Mouse (Mus musculus): ENCODE measurements at regions not wholly inside any gene's neighbourhood (a gene's known extent, or its start where the extent isn't known, plus 50 kb on each side); places are given as distances from the start of the nearest gene placed in this dataset.

DNA sequence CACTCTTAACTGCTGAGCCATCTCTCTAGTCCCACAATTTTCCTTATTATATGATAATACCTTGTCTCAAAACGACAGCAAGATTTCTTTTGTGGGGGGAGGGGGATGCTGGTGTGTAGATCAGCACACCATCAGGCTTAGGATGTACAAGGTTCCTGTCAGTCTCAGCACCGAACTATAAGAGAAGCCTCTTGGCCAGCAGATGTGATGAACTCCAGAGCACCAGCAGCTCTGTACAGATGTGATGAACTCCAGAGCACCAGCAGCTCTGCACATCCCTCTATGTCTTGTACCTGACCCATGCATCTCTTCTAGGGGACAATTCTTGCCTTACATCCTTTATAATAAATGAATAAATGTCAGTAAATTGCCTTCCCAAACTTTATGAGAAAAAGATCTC lies 1163.7 kb downstream of the 4930447A16Rik start:
- Histone ChIP-seq H3K27me3 (ENCODE audit: insufficient read depth, low read length) (no peaks in the 10 kb centered on the region), H3K4me2 (ENCODE audit: low read depth, low read length) (no peak overlapping the region), H3K36me3 (replicated peaks; ENCODE audit: insufficient read depth, low read length) (no peaks in the 10 kb centered on the region), H3K4me1 (ENCODE audit: insufficient read depth) (no peaks in the 10 kb centered on the region), H3K9me3 (ENCODE audit: low read length) (no peaks in the 10 kb centered on the region), H3K9ac (replicated peaks) (no peak overlapping the region), H3K27ac (ENCODE audit: low read depth) (no peak overlapping the region), H3K4me3 (ENCODE audit: low read depth, low read length) (no peak overlapping the region)
- DNase-seq: no peak
- TF ChIP-seq CTCF (IDR thresholded peaks at IDR 0.05; ENCODE audit: low read depth): no peak
- TF ChIP-seq EP300 (IDR thresholded peaks at IDR 0.05; ENCODE audit: low read depth): no peak
- no peak for ATAC-seq
- 53% methylated on average over 2 of the region's 2 CpGs for WGBS (ENCODE audit: insufficient replicate concordance)

DNA sequence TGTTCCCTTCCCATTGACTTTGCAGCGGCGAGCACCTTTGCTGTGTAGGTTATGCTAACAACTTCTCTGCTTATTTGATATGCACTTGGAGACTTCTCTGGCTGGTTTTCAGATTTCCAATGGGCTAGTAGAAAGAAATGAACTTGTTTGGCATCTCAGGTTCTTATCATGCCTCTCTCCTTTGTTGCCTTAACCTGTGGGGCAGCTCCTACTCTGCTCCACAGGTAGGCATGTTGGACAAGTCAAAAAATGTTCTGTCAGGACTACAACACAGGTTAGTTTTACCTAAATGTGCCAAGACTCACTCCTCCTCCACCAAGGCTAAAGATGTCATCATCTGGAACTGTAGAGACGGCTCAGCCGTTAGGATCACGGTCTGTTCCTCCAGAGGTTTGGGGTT lies 1164.3 kb downstream of the 4930447A16Rik start:
- ATAC-seq (no peak), DNase-seq (no peak)
- TF ChIP-seq CTCF (IDR thresholded peaks at IDR 0.05; ENCODE audit: low read depth): no peak
- TF ChIP-seq EP300 (IDR thresholded peaks at IDR 0.05; ENCODE audit: low read depth): no peak
- Histone ChIP-seq H3K9ac (replicated peaks) (no peak overlapping the region), H3K4me3 (ENCODE audit: low read depth, low read length) (no peak overlapping the region), H3K9me3 (ENCODE audit: low read length) (no peaks in the 10 kb centered on the region), H3K4me1 (ENCODE audit: insufficient read depth) (no peaks in the 10 kb centered on the region), H3K27me3 (ENCODE audit: insufficient read depth, low read length) (no peaks in the 10 kb centered on the region), H3K4me2 (ENCODE audit: low read depth, low read length) (no peak overlapping the region), H3K36me3 (replicated peaks; ENCODE audit: insufficient read depth, low read length) (no peaks in the 10 kb centered on the region), H3K27ac (ENCODE audit: low read depth) (no peak overlapping the region)
- WGBS (ENCODE audit: insufficient replicate concordance): 80% methylated on average over 5 of the region's 5 CpGs

DNA sequence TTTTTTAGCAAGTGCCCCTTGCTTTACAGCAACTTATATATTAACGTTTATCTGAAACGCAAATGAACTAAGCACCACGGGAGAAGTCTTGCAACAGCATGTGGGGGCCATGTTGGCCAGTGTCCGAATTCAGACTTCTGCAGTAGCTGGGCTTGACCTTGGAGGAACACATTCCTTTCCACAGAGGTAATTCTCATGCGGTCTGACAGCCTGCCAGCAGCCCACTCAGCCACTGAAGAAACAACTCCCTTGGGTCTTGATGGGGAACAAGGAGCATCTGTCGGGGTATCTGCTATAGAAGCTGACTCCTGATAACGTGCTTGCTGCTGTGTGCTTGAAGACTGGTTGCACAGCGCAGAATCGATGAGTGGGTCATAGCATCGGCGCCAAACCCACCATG lies 1168.7 kb downstream of the 4930447A16Rik start:
- Histone ChIP-seq H3K4me3 (ENCODE audit: low read depth, low read length) (no peak overlapping the region), H3K9me3 (ENCODE audit: low read length) (no peaks in the 10 kb centered on the region), H3K27ac (ENCODE audit: low read depth) (no peak overlapping the region), H3K4me2 (ENCODE audit: low read depth, low read length) (no peak overlapping the region), H3K4me1 (ENCODE audit: insufficient read depth) (no peaks in the 10 kb centered on the region), H3K36me3 (replicated peaks; ENCODE audit: insufficient read depth, low read length) (no peaks in the 10 kb centered on the region), H3K9ac (replicated peaks) (no peak overlapping the region), H3K27me3 (ENCODE audit: insufficient read depth, low read length) (no peaks in the 10 kb centered on the region)
- TF ChIP-seq CTCF (IDR thresholded peaks at IDR 0.05; ENCODE audit: low read depth) (no peak), EP300 (IDR thresholded peaks at IDR 0.05; ENCODE audit: low read depth) (no peak)
- ATAC-seq (no peak), DNase-seq (no peak)
- 75% methylated on average over 11 of the region's 11 CpGs for WGBS (ENCODE audit: insufficient replicate concordance)

DNA sequence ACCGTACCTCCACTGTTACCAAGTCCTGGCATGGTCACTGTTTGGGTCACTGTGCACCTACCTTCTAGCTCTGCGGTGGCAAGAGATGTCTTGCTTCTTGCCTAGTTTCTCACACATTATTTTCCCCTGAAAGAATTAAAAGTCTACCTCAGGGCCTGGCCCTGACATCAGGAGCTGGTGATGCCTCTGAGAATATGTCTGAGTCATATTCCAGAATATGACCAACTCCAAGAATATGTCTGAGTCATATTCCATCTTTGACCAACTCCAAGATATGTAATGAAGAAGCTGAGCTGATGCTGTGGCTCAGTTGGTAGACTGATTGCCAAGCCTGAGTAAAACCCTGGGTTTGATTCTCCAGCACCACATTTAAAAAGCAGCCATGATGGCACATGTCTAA lies 1169.4 kb downstream of the 4930447A16Rik start:
- TF ChIP-seq EP300 (IDR thresholded peaks at IDR 0.05; ENCODE audit: low read depth): no peak
- no peak for TF ChIP-seq CTCF (IDR thresholded peaks at IDR 0.05; ENCODE audit: low read depth)
- no peaks in the 10 kb centered on the region for H3K27me3 ChIP-seq (ENCODE audit: insufficient read depth, low read length)
- 89% methylated on average over 2 of the region's 2 CpGs for WGBS (ENCODE audit: insufficient replicate concordance)
- H3K27ac ChIP-seq (ENCODE audit: low read depth): no peak overlapping the region
- no peak for DNase-seq
- H3K4me1 ChIP-seq (ENCODE audit: insufficient read depth): no peaks in the 10 kb centered on the region
- no peak overlapping the region for H3K4me2 ChIP-seq (ENCODE audit: low read depth, low read length)
- no peak overlapping the region for H3K4me3 ChIP-seq (ENCODE audit: low read depth, low read length)
- no peaks in the 10 kb centered on the region for H3K36me3 ChIP-seq (replicated peaks; ENCODE audit: insufficient read depth, low read length)
- no peak overlapping the region for H3K9ac ChIP-seq (replicated peaks)
- H3K9me3 ChIP-seq (ENCODE audit: low read length): no peaks in the 10 kb centered on the region
- no peak for ATAC-seq

DNA sequence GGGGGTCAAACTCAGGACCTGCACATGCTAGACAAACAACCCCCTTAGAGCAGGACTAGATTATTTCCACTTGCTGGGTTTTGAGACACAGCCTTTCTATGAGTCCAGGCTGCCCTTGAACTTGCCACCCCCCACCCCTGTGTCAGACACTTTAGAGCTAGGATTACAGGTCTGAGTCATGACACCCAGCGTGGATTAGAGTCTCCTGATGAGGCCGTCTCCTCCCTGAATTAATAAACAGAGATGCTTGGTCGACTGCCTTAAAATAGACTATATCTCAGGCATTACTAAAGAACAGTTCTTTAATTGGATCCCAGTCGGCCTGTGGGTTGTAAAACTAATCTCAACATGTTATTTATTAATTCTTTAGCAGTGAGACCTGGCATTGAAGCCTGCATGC lies 1170.5 kb downstream of the 4930447A16Rik start:
- ATAC-seq (no peak), DNase-seq (no peak)
- Histone ChIP-seq H3K4me1 (ENCODE audit: insufficient read depth) (no peaks in the 10 kb centered on the region), H3K4me3 (ENCODE audit: low read depth, low read length) (no peak overlapping the region), H3K9me3 (ENCODE audit: low read length) (no peaks in the 10 kb centered on the region), H3K27ac (ENCODE audit: low read depth) (no peak overlapping the region), H3K4me2 (ENCODE audit: low read depth, low read length) (no peak overlapping the region), H3K9ac (replicated peaks) (no peak overlapping the region), H3K36me3 (replicated peaks; ENCODE audit: insufficient read depth, low read length) (no peaks in the 10 kb centered on the region), H3K27me3 (ENCODE audit: insufficient read depth, low read length) (no peaks in the 10 kb centered on the region)
- no peak for TF ChIP-seq EP300 (IDR thresholded peaks at IDR 0.05; ENCODE audit: low read depth)
- TF ChIP-seq CTCF (IDR thresholded peaks at IDR 0.05; ENCODE audit: low read depth): no peak
- WGBS (ENCODE audit: insufficient replicate concordance): 52% methylated on average over 4 of the region's 4 CpGs

DNA sequence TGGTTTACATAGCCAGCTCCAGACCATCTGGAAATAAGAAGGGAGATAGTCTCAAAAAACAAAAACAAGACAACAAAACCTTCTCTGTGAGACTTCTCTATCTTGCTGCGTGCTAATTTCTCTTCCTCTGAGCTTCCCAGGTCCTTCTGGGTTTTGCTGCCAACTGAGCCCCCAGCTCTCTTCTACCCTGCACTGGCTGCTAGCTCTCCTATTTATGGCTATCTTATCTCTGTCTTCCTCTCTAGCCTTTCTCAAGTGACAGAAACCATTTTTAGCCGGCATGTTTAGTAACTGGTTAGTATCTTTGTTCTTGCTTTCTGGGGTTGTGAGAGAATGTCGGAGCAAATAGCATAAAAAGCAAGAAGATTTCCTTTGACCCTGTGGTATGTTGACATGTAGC lies 1172.1 kb downstream of the 4930447A16Rik start:
- H3K4me2 ChIP-seq (ENCODE audit: low read depth, low read length): no peak overlapping the region
- no peak overlapping the region for H3K4me3 ChIP-seq (ENCODE audit: low read depth, low read length)
- DNase-seq (no peak), ATAC-seq (no peak)
- no peaks in the 10 kb centered on the region for H3K4me1 ChIP-seq (ENCODE audit: insufficient read depth)
- WGBS (ENCODE audit: insufficient replicate concordance): 59% methylated on average over 3 of the region's 3 CpGs
- H3K9ac ChIP-seq (replicated peaks): no peak overlapping the region
- no peaks in the 10 kb centered on the region for H3K27me3 ChIP-seq (ENCODE audit: insufficient read depth, low read length)
- H3K36me3 ChIP-seq (replicated peaks; ENCODE audit: insufficient read depth, low read length): no peaks in the 10 kb centered on the region
- no peak overlapping the region for H3K27ac ChIP-seq (ENCODE audit: low read depth)
- TF ChIP-seq EP300 (IDR thresholded peaks at IDR 0.05; ENCODE audit: low read depth): no peak
- TF ChIP-seq CTCF (IDR thresholded peaks at IDR 0.05; ENCODE audit: low read depth): no peak
- H3K9me3 ChIP-seq (ENCODE audit: low read length): no peaks in the 10 kb centered on the region

DNA sequence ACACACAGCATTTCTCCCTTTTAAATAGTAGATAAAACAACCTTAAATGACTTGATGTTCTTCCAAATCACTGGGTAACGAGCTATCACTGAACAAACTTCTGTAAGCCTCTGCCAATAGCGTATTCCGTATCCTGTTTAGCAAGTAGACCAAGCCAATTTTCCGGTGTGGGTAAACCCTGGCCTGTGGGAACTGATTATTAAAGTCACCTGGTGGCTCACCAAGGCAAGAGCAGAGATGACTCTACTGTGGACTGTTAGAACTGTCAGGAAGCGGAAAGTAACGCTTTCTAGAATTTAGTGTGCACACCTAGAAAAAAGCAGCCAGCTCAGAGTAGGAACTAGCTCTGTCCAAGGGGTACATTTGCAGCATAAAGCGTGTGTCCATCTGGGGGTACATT lies 1176.1 kb downstream of the 4930447A16Rik start:
- no peaks in the 10 kb centered on the region for H3K27me3 ChIP-seq (ENCODE audit: insufficient read depth, low read length)
- H3K9me3 ChIP-seq (ENCODE audit: low read length): no peaks in the 10 kb centered on the region
- WGBS (ENCODE audit: insufficient replicate concordance): 72% methylated on average over 7 of the region's 7 CpGs
- H3K4me2 ChIP-seq (ENCODE audit: low read depth, low read length): no peak overlapping the region
- ATAC-seq (no peak), DNase-seq (no peak)
- no peaks in the 10 kb centered on the region for H3K4me1 ChIP-seq (ENCODE audit: insufficient read depth)
- no peak overlapping the region for H3K9ac ChIP-seq (replicated peaks)
- no peak overlapping the region for H3K27ac ChIP-seq (ENCODE audit: low read depth)
- H3K4me3 ChIP-seq (ENCODE audit: low read depth, low read length): no peak overlapping the region
- H3K36me3 ChIP-seq (replicated peaks; ENCODE audit: insufficient read depth, low read length): no peaks in the 10 kb centered on the region
- TF ChIP-seq EP300 (IDR thresholded peaks at IDR 0.05; ENCODE audit: low read depth): no peak
- no peak for TF ChIP-seq CTCF (IDR thresholded peaks at IDR 0.05; ENCODE audit: low read depth)
